Mouse (Mus musculus) left cerebral cortex, adult 2 months (tissue): Measurements from ENCODE around the gene Bcl9. TPM values are rescaled to one million over a fixed set of nuclear protein-coding genes. Genes with fewer than 3 reads are reported as not detected.
A peak's percentile ranks its signal among the peaks of the same experiment; 100 is the strongest.

Source experiments
- DNase-seq, 2 experiments: peaks; one replicate each; pipeline ENCODE4 v3.0.0; 2021 to 2022; ENCODE audit warnings: low spot score in 2 of 2, mixed read lengths in 1 of 2; ENCODE audit errors: extremely low spot score in 1 of 2
- H3K27ac ChIP-seq: fragments of 200-600 bp; 2 replicates; pipeline ENCODE4 v1.8.1; 2022
- H3K4me3 ChIP-seq: fragments of 200-600 bp; 2 replicates; pipeline ENCODE4 v1.8.1; 2022
- CTCF ChIP-seq: fragments of 200-600 bp; IDR thresholded peaks from 2 replicates; pipeline ENCODE4 v1.8.1; 2022; ENCODE audit warnings: antibody characterized with exemption, mild to moderate bottlenecking, moderate library complexity
- intact Hi-C: fragments of 180-260 bp; cut with DNase I; formaldehyde crosslinking; loops from one replicate; pipeline ENCODE4 v1.15.1; 2025
- long read RNA-seq, 2 experiments: library from polyadenylated mRNA; stranded (forward); transcript quantifications; one replicate each; pipeline ENCODE4 v2.0.0; 2021; ENCODE audit warnings: borderline mapping rate in 2 of 2
- total RNA-seq, 2 experiments: library from RNA; stranded (reverse); gene quantifications; 2 replicates each; pipeline ENCODE4 v1.2.3; 2021

Bcl9 gene
- 10 to 100 TPM; 55.3 to 60.0 TPM for total RNA-seq
- long read RNA-seq, experiment 1, full-length matches to known transcripts, result 1 of 32 reads
- long read RNA-seq, experiment 1, partial matches to known transcripts, result 21 of 32 reads
- long read RNA-seq, experiment 1, other reads (novel, unspliced or antisense), result 10 of 32 reads
- long read RNA-seq, experiment 2, full-length matches to known transcripts, result 4 of 31 reads
- long read RNA-seq, experiment 2, partial matches to known transcripts, result 16 of 31 reads
- long read RNA-seq, experiment 2, other reads (novel, unspliced or antisense), result 11 of 31 reads

GRCm38 (mm10) chr3:97297553-97298432 lies at the start of gene Bcl9:
Gene Bcl9 (minus strand): TSS chr3:97297917.
- TF ChIP-seq CTCF, result no peak
- Histone ChIP-seq H3K27ac (peak within 1 kb of the TSS; percentile 98), H3K4me3 (peak within 1 kb of the TSS; percentile 60)
- peak; percentile 82 to 83 for DNase-seq
- intact Hi-C loops, result loop anchor here (1.0 to 5.0 kb wide), 3 partner anchors 39 to 225 kb away; no protein-coding TSS in a partner anchor

- intact Hi-C loops, result loop anchor here (2.0 to 5.0 kb wide), 4 partner anchors 136 to 400 kb away; no protein-coding TSS in a partner anchor
- DNase-seq, result no peak
- TF ChIP-seq CTCF, result no peak
- no peak overlapping the region for H3K27ac ChIP-seq
- H3K4me3 ChIP-seq, result no peak overlapping the region
Measured at GRCm38 (mm10) chr3:97339193-97339576, 41.5 kb upstream of the Bcl9 start.

- H3K27ac ChIP-seq, result no peak overlapping the region
- intact Hi-C loops, result loop anchor here (2.0 to 5.0 kb wide), 4 partner anchors 136 to 400 kb away; no protein-coding TSS in a partner anchor
- peak; percentile 85 to 94 for DNase-seq
- peak; percentile 96 for TF ChIP-seq CTCF
- no peak overlapping the region; the same call in 1 of the 2 replicates for H3K4me3 ChIP-seq
Measured at GRCm38 (mm10) chr3:97338522-97339192, 40.9 kb upstream of the Bcl9 start.

GRCm38 (mm10) chr3:97337306-97337705 lies 39.6 kb upstream of the Bcl9 start:
- DNase-seq, result peak; percentile 41 to 64
- TF ChIP-seq CTCF, result no peak
- Histone ChIP-seq H3K27ac (no peak overlapping the region), H3K4me3 (no peak overlapping the region)
- intact Hi-C loops, result loop anchor here (1.0 to 5.0 kb wide), 3 partner anchors 25 to 250 kb away; partner anchors contain the start of gene Bcl9

- Histone ChIP-seq H3K4me3 (no peak overlapping the region), H3K27ac (no peak overlapping the region)
- no peak for DNase-seq
- intact Hi-C loops, result loop anchor here (2.0 to 5.0 kb wide), 2 partner anchors 40 to 251 kb away; partner anchors contain the start of gene Bcl9
- no peak for TF ChIP-seq CTCF
Measured at GRCm38 (mm10) chr3:97336331-97336730, 38.6 kb upstream of the Bcl9 start.

- Histone ChIP-seq H3K4me3 (no peak overlapping the region), H3K27ac (no peak overlapping the region)
- intact Hi-C loops, result loop anchor here (5.0 kb wide), 1 partner anchor 253 kb away; no protein-coding TSS in a partner anchor
- TF ChIP-seq CTCF, result no peak
- no peak for DNase-seq
Measured at GRCm38 (mm10) chr3:97334618-97335017, 36.9 kb upstream of the Bcl9 start.

DNA sequence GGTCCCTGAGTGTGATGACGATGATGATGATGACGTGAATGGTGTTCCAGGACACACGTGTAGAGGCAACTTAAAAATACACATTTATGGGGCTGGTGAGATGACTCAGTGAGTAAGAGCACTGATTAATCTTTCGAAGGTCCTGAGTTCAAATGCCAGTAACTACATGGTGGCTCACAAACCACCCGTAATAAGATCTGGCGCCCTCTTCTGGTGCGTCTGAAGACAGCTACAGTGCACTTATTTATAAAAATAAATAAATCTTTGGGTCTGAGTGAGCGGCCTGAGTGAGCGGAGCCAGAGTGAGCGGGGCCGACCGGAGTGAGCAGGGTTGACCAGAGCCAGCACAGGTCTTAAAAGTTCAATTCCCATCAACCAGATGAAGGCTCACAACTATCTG lies 34.5 kb upstream of the Bcl9 start:
- H3K27ac ChIP-seq, result no peak overlapping the region
- TF ChIP-seq CTCF, result peak; percentile 57
- intact Hi-C loops, result no loop called here
- no peak overlapping the region for H3K4me3 ChIP-seq
- DNase-seq, result peak in 1 of 2 experiments; percentile 26

- no peak overlapping the region for H3K27ac ChIP-seq
- TF ChIP-seq CTCF, result no peak
- intact Hi-C loops, result no loop called here
Measured at GRCm38 (mm10) chr3:97327809-97328208, 30.1 kb upstream of the Bcl9 start.

GRCm38 (mm10) chr3:97327356-97327755 lies 29.6 kb upstream of the Bcl9 start:
- H3K27ac ChIP-seq, result no peak overlapping the region
- intact Hi-C loops, result no loop called here
- no peak for DNase-seq
- H3K4me3 ChIP-seq, result no peak overlapping the region
- TF ChIP-seq CTCF, result no peak

More at GRCm38 (mm10) chr3:97327809-97328208, 30.1 kb upstream of the Bcl9 start:
- no peak overlapping the region for H3K4me3 ChIP-seq
- DNase-seq, result no peak

DNA sequence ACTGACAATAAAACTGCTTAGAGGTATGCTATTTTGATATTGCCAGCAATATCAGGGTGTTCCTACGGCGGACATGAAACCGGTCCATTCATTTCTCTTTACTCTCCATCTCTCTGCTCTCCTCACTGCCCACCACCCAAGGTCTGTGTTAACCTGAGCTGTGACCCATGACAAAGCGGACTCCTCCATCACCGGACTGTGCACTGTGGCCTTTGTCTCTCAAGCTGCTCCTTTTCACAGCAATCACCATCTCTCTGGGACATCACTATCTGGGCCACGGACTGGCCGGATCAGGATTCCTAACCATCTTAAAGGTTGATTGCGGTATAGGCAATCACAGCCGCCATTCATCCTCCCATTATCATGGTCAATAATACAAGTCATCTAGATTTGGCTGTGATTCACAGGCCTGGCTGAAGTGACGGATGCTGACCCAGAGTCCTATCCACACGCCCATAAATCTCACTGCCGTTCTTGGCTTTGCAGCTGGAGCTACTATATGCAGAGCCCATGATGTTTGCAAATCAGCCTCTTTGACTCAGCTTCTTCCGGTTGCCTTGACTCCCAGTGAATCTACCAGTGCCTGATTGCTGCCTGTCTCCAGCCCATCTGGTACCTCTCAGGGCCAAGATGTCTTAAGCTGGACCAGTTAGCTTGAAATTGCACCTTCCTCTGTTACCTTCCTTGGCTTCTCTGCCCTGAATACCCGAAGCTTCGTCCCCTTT lies 28.1 kb upstream of the Bcl9 start:
- intact Hi-C loops, result no loop called here
- no peak overlapping the region for H3K27ac ChIP-seq
- H3K4me3 ChIP-seq, result no peak overlapping the region
- no peak for TF ChIP-seq CTCF
- no peak for DNase-seq

- intact Hi-C loops, result no loop called here
- no peak for DNase-seq
- TF ChIP-seq CTCF, result no peak
- Histone ChIP-seq H3K4me3 (peak overlapping the region; percentile 30), H3K27ac (no peak overlapping the region)
Measured at GRCm38 (mm10) chr3:97324046-97324445, 26.3 kb upstream of the Bcl9 start.
